Mouse (Mus musculus): ENCODE measurements around the gene Krt6b.

GRCm38 (mm10) chr15:101714356-101714755 lies 34.3 kb upstream of the Krt6b start:
- TF ChIP-seq GATA1 (IDR thresholded peaks at IDR 0.05; ENCODE audit: borderline replicate concordance, low read length) (no peak), FLI1 (IDR thresholded peaks at IDR 0.05; ENCODE audit: low read length) (no peak)

Measured in megakaryocyte, embryonic 14.5 days (primary cell).